Mouse (Mus musculus) heart, postnatal 0 days (tissue): Measurements from ENCODE around the gene Fbxo33.

Experiments
- CTCF ChIP-seq: IDR thresholded peaks from 2 replicates; pipeline ENCODE4 v1.5.1; 2016; ENCODE audit warnings: antibody characterized with exemption, control low read depth, low read depth
- EP300 ChIP-seq: IDR thresholded peaks from 2 replicates; pipeline ENCODE4 v1.6.1; 2016; ENCODE audit warnings: antibody characterized with exemption, low read depth

DNA sequence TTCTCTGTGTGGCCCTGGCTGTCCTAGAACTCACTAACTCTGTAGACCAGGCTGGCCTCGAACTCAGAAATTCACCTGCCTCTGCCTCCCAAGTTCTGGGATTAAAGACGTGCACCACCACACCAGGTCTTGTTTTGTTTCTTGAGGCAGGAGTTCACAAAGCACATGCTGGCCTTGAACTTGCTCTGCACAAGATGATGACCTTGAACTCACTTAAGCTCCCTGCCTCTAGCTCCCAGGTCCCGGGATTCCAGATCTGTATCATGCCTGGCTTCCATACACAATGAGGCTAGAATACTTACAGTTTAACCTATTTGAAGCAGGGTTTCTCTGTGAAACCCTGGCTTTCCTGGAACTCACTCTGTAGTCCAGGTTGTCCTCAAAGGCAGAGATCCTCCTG, 2.2 kb downstream of the Fbxo33 start:
- TF ChIP-seq CTCF = no peak
- TF ChIP-seq EP300 = no peak
